Mouse (Mus musculus) heart, adult 11 months (tissue): ENCODE measurements around the gene Gm11146.
A peak's percentile ranks its signal among the peaks of the same experiment; 100 is the strongest.

Experiments used
- DNase-seq: peaks from one replicate; pipeline ENCODE4 v3.0.0; 2022

Gene Gm11146

GRCm38 (mm10) chr16:77601994-77602393, at the start of gene Gm11146:
Gm11146 (minus strand) TSS chr16:77602094.
- DNase-seq = no peak

GRCm38 (mm10) chr16:77650596-77650995, 48.7 kb upstream of the Gm11146 start:
- no peak for DNase-seq

GRCm38 (mm10) chr16:77649006-77649405, 47.1 kb upstream of the Gm11146 start:
- no peak for DNase-seq

DNA sequence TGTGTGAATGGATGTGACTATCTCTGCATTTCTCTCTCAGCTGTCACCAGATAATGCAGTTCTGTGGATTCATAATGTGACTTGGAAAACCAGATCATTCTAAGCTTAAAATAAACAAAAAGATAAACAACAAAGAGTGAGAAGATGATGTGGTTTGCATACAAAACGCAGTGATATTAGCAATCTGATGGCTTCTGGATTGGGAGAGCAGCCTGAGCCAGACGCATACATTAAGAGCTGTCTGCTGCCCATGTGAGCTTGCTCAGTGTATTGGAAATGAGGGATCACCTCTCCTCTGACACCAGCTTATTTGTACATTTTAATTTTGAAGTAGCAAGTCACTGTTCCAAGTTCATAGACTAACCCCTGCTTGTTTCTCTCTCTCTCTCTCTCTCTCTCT, 46.3 kb upstream of the Gm11146 start:
- DNase-seq = no peak

GRCm38 (mm10) chr16:77646146-77646545, 44.3 kb upstream of the Gm11146 start:
- DNase-seq = no peak

DNA sequence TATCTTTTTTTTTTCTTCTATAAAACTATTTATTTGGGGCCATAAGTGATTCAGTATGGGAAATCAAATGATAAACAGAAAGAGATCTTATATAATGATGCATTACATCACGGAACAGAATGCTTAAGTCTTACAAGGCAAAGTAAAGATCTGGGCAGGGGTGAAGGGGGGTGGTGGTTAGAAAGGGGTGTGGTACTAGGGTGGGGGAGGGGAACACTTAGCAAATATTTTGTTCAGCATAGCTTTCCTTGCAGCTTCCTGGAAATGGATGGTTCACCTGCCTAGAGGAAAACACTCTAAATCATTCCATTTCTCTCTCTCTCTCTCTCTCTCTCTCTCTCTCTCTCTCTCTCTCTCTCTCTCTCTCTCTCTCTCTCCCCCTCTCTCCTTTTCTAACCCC, 43.1 kb upstream of the Gm11146 start:
- no peak for DNase-seq

- peak; percentile 97 for DNase-seq
Observed at GRCm38 (mm10) chr16:77643871-77644720, 42.2 kb upstream of the Gm11146 start.

- peak; percentile 96 for DNase-seq
Observed at GRCm38 (mm10) chr16:77643036-77643870, 41.4 kb upstream of the Gm11146 start.

DNA sequence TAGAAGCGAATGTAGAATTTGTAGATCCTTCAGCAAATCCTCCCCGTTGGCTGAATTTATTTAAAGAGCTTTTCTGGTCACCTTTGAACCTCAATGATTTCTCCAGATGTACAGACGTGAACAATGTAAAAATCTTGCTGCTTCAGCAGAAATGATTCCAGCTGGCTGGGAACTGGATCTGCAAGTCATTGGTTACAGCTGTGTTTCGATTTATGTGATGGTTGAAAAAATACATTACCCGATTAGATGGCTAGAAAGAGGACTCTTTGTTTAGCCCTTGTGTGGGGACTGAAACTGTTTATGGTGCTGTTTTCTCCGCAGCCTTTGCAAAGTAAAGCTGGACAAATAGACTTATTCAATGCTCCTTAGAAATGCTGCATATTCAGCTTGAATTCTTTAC, 34.6 kb upstream of the Gm11146 start:
- DNase-seq = peak; percentile 81

GRCm38 (mm10) chr16:77632315-77632881, 30.5 kb upstream of the Gm11146 start:
- DNase-seq = no peak

DNA sequence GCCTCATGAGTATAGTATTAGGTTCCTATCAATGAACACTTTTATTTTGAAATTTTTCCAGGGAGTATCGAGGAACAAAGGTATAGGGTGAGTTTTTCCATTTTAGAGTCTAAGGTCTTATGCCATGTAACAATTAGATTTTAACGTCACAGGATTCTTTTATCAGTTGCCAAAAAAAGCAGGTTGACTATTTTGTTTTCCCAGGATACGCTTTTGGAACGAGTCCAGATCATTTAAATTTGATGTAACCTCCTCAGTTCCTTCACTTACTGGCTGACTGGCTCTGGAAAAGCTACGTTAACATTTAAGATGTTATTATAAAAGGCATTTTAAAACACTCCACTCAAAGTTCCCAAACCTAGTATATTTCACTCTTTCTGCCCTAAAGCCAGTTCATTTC, 20.8 kb upstream of the Gm11146 start:
- DNase-seq = no peak

GRCm38 (mm10) chr16:77602581-77602980, 687 bp upstream of the Gm11146 start:
- no peak for DNase-seq

DNA sequence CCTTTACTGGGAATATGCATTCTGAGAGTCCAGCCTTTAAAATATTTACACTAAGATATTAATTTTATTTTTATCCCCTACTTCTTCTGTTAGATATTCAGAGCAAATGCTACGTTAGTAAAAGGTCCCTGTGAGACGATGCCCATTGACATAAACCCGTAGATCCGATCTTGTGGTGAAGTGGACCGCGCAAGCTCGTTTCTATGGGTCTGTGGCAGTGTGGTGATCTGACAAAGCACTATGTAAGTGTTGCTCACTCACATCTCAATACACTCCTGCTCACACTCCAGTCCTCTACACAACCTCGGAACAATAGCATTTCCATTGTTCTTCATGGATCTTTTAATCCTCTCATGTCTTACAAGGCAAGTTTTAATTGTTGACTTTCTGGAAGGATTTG, 3.1 kb downstream of the Gm11146 start:
- no peak for DNase-seq

DNA sequence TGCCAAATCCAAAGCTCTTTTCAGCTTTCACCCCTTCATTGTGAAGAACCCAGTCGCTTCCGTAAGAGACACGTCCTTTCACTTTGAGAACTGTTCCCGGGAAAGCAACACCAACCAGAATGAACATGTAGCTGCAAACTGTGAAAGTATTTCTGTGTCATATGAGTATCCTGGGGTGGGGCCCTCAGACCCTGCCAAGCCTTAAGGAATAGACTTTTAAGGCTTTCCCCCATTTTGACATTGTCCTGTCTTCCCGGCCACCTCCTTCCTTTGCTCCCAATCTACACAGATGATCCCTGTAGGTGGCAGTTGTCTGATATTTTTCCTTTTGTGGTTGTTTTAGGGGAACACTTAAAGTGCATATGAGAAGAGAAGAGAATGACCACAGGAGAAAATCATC, 5.3 kb downstream of the Gm11146 start:
- peak; percentile 88 for DNase-seq

DNA sequence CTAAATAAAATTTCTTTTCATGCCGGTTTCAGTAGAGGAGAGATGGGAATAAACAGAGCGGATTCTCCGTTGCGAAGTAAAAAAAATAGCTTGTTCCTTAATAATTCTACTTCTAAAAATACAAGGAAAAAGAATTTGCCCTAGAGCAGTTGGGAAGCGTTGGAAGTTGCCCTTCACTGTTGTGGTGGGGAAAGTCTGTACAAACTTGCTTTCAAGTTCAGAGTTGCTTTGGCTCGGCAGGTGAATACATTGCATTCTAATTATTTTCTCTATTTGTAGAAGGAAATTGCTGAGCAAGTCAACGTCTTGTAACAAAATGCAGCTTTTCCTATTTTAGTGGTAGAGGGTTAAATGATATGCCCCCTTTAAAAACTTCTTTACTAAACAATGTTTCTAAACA, 6.2 kb downstream of the Gm11146 start:
- no peak for DNase-seq

DNA sequence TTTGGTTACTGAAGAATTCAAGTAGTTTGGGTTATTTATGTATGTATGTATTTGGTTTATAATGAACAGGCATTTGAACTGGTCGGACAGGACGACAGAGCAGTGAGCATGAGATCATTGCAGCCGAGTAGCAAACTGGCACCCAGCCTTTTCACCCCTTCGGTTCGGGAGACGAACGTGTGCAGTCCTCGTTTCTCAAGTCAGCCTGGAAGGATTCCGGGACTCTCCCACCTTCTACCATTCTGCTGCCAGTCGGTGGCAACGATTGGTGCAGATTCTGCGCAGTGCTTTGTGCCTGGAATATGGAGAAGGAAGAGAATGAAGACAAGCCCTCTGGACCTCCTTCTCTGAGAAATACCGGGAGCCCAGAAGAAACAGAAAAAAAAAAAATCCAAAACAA, 7.3 kb downstream of the Gm11146 start:
- DNase-seq = peak; percentile 95

DNA sequence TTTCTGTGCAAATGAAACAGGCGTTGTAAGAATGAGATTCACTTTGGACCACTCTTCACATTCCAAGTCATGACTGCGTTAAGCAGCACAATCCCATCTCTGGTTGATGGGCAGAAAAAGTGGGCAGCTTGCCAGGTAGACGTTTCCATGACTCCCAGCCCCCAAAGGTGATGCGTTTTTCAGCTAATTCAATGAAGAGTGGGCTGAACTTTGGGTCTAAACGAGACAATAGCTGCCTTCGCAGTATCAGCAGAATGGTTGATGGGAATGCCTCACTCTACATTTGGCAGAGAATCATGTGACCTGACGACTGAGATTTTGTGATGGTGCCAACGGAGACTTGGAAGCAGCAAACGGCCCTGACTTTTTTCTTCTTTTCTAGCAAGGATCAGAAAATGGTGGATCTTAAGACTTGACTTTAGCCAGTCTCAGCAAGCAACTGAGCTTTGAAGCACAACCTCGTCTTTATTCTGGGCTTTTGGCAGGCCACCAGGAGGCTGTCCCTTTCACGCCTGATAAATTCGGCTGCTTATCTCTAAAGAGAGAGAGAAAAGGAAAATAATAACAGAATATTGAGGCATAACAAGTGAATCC, 8.0 kb downstream of the Gm11146 start:
- peak; percentile 97 for DNase-seq

GRCm38 (mm10) chr16:77592986-77593385, 8.9 kb downstream of the Gm11146 start:
- DNase-seq = peak; percentile 84

- DNase-seq = peak; percentile 61
Observed at GRCm38 (mm10) chr16:77573036-77573435, 28.9 kb downstream of the Gm11146 start.

- no peak for DNase-seq
Observed at GRCm38 (mm10) chr16:77569457-77569856, 32.4 kb downstream of the Gm11146 start.

- DNase-seq = no peak
Observed at GRCm38 (mm10) chr16:77568384-77568783, 33.5 kb downstream of the Gm11146 start.

DNA sequence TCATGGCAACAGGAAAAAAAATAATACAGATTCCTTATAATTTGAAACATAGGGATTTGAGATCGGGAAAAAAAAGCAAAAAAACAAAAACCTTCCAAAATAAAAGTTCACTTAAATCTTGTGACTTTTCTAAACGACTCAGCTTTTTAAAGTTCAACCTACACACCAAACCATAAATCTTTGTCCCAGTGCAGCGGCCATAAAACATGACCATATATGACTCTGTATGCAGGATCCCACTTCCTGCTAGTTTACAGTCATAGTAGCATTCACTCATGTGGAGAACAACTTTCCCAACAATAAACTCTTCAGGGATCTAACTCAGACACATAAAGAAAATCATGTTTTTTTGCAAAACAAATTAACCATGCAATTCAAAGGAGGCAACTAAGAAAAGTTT, 39.0 kb downstream of the Gm11146 start:
- no peak for DNase-seq

DNA sequence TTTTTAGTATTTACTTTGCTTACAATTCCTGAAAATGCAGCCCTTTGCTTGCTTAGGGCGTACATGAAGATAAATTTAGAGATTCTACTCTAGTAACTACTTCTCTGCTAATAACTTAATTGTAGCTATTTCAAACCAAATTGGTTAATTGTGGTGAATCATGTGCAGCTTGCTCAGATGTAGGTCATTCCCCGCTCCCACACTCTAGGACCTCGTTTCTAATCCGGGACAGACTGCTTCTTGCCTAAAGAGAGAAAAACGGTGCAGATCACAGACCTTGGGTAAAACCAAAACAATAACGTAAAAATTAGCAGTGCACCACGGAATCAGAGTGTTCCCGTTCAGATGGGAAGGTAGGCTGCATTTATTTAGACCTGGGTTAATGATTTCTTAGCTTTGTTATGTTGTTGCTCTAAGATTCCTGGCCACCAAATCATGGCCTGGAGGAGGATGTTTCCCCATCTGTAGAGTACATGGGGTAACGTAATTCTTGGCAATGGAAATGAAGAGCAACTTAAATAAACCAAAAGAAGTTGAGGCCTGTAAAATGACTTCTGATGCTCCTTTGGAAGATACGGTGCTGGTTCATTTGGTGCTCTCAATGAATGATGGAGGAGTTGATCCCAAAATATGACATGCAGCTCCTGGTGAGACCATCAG, 45.3 kb downstream of the Gm11146 start:
- DNase-seq = no peak
